Mouse (Mus musculus): ENCODE measurements around the gene Cggbp1.

Cggbp1 gene

DNA sequence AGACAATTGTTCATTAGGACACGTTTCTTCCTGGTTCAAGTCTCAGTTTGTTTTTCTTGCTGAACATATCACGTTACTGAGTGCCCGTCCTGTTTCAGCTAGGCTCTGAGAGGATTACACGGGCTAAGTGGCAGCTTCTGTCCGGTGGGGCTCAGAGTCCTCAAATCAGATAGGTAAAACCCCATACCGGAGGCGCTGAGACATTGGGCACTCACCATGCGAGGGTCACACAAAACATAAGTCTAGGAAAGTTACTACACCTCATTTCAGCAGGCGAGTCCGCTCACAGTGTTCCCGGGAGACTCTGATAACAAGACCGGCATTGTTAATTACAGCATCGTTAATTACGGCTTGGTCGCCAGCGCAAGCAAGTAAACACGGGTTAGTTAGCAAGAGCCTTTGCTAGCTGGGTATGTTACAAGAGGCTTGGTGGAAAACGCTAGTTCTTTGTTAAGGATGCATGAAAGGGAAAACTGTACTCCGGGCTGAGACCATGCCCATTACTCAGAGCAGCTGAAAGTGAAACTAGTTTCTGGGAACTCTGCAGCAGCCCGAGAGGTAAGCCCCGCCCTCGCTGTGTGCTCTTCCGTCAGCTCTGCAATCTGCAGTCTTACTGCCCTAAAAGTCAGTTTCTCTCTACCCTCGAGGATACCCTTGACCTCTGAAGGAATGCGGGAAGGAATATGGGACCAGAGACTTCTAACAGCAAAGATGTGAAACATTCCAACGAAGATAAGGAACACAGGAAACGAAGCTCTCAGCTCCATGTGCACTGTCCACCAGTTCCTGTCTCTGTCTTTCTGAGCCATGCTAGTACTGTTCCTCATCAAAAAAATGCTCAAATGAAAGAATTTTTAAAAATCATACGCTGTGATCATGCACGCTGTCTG, 21.9 kb downstream of the Cggbp1 start:
- peak; percentile 64 for DNase-seq (ENCODE audit: low read depth)

DNA sequence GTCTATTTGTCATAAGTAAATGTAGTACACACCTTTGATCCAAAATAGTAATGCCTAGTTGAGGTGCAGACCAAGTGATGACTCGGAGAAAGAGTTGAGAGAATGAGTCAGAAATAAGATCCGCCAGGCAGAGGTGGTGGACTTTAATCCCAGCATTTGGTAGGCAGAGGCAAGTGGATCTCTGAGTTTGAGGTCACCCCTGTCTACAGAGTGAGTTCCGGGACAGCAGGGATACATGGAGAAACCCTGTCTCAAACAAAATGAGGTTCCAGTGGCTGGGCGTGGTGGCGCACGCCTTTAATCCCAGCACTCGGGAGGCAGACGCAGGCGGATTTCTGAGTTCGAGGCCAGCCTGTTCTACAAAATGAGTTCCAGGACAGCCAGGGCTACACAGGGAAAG, 23.6 kb downstream of the Cggbp1 start:
- DNase-seq (ENCODE audit: low read depth) = no peak

DNA sequence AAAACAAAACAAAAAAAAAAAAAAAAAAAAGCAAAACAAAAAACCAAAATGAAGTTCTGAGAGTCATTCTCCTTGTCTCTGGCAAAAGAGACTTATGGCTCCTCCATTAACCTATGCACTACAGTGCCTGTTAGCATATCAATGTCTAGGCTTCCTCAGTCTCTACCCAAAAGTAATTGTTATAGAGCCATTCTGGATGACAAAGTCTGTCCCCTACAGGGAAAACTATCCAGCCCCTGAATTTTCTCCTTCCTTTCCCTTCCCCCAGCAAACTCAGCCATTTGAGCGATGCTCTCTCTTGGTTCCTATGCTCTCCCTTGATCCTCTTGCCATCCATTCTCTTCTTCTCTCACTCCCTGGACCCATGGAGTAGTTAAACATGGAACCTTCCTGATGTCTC, 24.0 kb downstream of the Cggbp1 start:
- no peak for DNase-seq (ENCODE audit: low read depth)

DNA sequence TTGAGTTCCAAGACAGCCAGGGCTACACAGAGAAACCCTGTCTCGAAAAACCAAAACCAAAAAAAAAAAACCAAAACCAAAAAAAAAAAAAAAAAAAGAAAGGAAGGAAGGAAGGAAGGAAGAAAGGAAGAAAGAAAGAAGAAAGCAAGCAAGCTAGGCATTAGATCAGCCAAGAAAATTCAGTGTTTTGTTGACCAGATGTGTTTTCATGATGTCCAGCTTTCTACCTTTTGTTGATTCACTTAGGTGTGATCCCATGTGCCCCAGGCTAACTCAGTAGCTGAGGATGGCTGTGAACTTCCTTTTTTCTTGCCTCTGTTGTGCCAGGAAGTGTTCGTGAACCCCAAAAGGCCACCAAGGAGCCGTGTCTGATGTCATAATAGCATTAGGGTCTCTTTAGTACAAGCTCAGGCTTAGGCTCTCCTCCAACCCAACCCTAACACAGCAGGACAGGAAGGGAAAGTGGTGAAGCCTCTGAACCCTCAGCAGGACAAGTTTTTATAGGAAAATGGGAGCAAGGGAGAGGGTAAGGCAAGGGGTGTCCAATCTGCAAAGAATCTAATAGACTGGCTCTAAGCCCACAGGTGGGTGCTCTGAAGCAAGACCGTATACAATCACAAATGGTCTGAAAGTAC, 25.0 kb downstream of the Cggbp1 start:
- no peak for DNase-seq (ENCODE audit: low read depth)

DNA sequence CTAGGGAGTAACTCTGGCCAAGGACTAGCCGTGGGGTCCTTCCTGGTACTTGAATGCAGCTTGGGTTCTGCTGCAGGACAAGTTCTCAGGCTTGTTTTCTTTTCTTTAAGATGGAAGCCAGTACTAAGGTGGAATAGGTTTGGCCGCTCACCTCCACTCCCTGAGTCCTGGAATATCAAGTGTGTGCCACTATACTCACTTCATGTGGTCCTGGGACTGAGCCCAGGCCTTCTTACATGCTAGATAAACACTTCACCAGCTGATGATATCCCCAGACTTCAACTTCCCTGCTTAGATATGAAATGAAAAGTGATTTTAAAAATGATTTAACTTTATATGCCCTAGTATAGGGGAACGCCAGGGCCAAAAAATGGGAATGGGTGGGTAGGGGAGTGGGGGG, 25.5 kb downstream of the Cggbp1 start:
- no peak for DNase-seq (ENCODE audit: low read depth)

DNA sequence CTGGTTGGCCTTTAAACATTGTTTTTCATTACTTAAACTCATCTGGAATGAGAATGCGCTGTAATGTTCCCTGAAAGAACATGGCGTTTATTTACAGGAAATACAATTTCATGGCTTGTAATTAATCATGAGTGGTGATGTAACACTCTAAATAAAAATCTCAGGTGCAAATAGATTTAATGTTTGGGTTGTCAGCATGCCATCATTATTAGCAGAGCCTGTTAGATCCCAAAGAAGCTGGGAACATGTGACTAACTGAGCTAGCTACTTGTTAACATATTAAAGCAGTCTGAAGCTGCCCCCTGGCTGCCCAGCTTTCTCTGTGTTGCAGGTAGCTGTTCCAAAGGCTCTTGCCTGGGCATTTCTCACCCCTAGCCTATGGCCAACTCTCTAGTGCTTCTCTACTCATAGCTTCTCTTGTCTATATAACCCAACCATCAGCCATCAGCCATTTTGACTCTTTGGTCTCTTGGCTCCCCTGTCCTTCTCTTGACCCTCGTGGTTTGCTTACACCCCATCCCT, 26.9 kb downstream of the Cggbp1 start:
- no peak for DNase-seq (ENCODE audit: low read depth)

DNA sequence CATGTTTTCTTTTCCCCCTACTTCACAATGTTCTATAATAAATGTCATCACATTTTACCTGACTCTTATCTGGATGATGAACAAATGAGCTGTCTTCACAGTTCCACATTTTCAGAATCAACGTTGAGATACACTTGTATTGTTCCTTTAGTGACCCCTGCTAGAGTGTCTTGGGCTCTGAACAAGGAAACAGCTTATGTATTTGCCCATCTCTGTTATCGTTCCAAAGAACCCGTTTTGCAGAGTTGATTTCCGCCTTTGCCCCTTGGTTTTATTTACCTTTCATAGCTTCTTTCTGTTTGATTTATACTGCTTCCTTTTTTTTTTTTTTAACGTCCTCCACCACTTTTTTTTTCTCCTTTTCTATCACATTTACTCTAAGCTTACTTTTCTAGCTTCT, 27.9 kb downstream of the Cggbp1 start:
- no peak for DNase-seq (ENCODE audit: low read depth)

DNA sequence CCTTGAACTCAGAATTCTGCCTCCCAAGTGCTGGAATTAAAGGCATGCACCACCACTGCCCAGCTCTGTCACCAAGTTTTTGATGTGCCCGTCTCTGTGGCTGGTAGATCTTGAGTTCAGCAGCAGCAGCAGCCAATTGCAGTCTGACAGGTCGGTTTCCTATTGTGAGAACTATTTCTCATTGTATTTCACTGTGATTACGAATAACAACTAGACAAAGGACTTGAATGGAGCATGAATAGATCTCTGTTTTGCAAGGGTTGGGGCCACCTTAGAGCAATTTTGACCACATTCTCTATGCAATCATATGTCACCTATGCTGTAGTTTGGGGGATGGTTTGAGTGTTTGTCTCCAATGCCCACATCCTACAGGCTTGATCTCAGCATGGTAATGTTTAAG, 29.2 kb downstream of the Cggbp1 start:
- no peak for DNase-seq (ENCODE audit: low read depth)

DNA sequence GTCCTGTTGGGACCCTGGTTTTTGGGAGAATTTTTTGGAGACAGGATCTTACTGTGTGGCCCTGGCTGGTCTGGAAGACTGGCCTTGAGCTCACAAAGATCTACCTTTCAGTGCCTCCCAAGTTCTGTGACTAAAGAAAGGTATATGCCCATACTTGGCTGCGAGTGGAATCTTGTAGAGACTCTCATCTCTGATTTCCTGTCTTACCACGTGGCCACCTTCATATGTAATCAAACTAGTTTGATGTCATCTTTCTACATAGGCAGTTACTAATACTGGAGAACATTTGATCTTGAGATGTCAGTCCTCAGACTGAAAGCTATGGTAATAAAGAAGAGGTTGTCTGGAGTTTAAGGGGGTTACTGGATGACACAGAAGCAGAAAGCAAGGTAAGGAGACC, 29.6 kb downstream of the Cggbp1 start:
- DNase-seq (ENCODE audit: low read depth) = no peak

DNA sequence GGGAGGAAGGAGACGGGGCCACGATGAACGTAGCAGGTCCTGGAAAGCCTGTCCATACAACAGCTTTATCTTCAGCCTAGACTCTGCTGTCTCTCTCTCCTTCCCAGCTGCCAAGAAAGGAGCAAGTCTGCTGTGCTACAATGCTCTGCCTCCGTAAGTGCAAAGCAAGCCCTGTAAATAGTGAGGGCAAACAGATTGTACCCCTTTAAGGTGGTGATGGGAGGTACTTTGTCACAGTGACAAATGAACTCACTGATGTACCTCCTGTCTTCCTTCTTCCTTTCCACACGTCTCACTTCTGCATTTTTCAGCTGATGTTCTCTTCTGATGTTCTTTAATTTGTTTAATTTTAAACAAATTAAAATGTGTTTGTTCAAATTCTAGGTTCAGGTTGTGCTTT, 32.1 kb downstream of the Cggbp1 start:
- DNase-seq (ENCODE audit: low read depth) = no peak

DNA sequence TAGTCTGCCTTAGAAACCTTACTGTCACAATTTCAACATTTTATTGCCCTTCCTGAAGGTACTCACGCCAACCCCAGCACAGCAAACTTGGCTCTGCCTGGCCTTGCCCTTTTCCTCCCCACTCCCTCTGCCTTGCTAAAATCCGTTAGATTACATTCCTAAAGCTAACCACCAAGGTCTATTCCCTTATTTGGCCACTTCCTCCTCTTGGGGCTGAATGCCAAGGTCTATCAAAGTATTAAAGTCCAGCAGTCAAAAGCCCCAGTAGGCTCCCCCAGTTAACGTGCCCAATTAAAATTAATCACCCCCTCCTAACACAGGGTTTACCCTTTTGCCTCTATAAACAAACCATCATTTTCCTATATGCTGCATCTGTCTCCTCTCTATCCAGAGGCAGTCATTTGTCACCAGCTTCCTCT, 32.6 kb downstream of the Cggbp1 start:
- DNase-seq (ENCODE audit: low read depth) = no peak

DNA sequence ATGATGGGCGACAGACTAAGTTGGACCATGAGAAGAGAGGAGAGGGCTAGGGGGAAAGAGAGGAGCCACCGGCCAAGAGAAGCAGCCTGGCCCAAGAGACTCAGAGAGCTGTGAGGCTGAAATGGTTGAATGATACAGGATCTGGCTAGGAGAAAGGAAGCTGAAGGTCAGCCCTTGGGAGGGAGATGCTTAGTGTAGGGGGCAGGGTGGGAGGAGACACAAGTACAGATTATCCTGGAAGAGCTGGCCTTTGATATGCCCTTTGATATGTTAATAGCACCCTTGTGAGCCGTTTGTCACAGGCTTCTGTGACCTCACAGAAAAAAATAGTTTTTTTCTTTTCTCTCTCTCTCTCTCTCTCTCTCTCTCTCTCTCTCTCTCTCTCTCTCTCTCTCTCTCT, 33.3 kb downstream of the Cggbp1 start:
- DNase-seq (ENCODE audit: low read depth) = no peak

DNA sequence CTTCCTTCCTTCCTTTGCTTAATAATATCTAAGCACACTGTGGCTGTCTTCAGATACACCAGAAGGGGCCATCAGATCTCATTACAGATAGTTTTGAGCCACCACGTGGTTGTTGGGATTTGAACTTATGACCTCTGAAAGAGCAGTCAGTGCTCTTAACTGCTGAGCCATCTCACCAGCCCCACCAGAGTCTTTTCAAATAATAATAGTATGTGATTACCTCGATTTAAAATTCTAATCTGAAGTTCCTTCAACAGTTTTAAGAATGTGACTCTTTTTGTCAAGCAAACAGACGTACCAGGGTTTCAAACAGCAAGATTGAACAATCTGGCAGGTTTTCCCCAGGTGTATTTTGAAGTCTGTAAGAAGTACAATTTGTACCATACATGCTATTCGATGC, 33.8 kb downstream of the Cggbp1 start:
- no peak for DNase-seq (ENCODE audit: low read depth)

DNA sequence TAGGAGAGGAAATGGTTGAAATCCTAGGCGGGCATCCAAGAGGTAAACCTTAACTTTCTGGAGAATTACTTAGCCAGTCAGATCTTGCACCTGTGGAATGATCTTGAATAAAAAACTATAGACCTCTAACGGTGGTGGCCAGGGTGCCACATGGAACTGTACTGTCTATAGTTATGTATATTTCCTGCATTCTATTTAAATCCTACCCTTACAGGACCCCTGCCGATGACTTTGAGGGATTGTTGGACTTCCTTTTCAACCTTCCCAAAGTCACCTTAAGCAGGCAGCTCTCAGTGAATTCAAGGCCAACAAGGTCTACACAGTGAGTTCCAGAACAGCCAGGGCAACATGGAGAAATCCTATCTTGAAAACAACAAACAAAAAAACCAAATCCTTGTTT, 37.7 kb downstream of the Cggbp1 start:
- DNase-seq (ENCODE audit: low read depth) = no peak

DNA sequence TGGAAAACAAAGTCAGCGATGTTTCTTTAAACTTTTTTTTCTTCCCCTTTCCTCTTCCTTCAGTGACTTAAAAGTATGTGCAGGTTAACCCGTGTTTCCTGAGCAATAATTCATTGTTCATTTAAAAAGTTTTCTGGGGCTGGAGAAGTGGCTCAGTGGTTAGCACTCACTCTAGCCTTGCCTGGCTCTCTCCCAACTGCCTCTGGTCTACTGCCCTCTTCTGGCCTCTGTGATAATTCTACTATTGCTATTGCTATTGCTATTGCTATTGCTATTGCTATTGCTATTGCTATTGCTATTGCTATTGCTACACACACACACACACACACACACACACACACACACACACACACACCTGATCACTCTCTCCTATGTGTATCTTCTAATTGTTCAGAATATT, 47.3 kb downstream of the Cggbp1 start:
- DNase-seq (ENCODE audit: low read depth) = peak; percentile 26

DNA sequence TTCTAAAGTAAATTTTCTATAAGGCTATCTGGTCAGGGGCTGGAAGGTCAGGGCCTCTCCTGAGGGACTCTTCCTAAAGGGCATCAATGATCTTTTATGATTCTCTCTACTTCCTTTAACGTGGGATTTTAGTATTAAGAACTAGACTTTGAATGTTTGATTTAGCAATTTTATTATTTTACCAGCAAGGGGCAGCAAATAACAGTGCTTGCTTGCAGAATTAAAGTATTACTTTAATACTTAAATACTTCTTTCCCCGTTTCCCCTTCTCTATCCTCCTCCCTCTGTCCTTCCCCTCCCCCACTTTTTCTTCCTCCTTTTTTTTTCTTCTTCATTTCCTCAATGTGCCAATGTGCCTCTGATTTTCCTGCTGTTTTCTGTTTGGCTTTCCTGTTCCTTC, 51.5 kb downstream of the Cggbp1 start:
- DNase-seq (ENCODE audit: low read depth) = no peak

DNA sequence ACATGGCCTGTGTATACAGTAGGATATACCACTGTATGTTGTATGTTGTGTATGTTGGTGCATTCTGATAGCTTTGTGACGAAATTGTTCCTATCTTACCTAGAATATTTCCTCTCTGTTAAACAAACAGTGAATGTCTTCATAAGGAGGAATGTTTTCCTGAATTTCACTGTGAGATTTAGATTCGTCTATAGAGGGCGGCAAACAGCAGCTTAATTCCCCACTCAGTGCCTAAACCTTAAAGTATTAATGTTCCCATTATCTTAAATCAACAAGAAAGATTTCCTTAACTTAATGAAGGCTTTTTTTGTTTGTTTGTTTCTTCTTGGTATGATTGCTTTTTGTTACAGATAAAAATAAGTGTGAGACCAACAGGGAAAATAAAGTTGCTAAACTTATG, 55.3 kb downstream of the Cggbp1 start:
- DNase-seq (ENCODE audit: low read depth) = no peak

DNA sequence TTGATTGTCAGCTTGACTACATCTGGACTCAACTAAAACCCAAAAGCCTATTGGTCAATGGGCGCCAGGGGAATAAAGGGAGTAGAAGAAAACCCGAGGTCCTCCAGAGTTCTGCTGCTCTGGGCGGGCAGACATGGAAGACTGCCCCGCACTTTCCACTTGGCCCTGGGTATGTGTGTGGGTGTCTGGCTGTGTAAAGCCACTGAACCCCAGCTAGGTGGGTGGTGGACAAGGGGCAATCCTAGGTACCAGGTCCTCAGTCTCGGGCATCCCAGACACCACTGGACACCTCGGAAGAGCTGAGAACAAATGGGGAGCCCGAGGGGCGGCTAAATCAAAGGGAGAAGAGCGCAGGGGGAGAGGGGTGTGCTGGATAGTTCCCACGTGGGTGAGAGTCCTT, 57.0 kb downstream of the Cggbp1 start:
- no peak for DNase-seq (ENCODE audit: low read depth)

All from c-Kit-positive CD71-negative TER-119-negative erythroid progenitor cells, embryonic 14.5 days (primary cell).